27 mouse cellular contexts compared by ENCODE assay signal in the genomic region with DNA sequence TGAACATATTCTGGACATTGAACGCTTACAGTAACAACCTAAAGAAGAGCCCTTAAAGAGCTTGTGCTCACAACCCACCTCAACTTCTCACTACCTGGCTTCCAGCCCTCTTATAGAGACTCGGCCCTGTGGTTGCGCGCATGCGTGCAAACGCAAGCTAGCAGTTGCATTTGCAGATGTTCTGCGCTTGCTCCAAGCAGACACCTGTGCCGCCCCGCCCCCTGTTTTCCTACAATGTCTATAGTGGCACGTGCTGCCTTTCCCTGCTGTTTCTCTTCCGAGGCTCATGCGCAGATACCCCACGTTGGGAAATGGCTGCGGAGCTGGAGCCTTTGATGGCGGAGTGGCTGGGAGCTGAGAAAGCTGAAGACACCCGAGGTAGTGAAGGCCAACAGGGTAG. TPM values are rescaled to one million over a fixed set of nuclear protein-coding genes. Genes with fewer than 3 reads are reported as not detected.
"Had no signal": no experiment of that assay in that cellular context is flagged by ENCODE, and none has a peak within 500 bp of the region (broad histone marks: within the 10 kb centered on the region; RNA-seq: fewer than 3 reads in every experiment).

A gene (plus strand): TSS at position 288 of the 400 bp plus-strand sequence.

- ATAC-seq: liver, postnatal 0 days; midbrain, embryonic 15.5 days had no signal

- H3K9me3 ChIP-seq: kidney, embryonic 15.5 days; limb, embryonic 12.5 days; limb, embryonic 15.5 days; midbrain, embryonic 15.5 days; neural tube, embryonic 12.5 days; neural tube, embryonic 15.5 days had no signal

- H3K9ac ChIP-seq: kidney, embryonic 15.5 days; limb, embryonic 12.5 days; limb, embryonic 15.5 days; liver, embryonic 14.5 days; liver, postnatal 0 days; lung, embryonic 14.5 days; midbrain, embryonic 15.5 days; neural tube, embryonic 12.5 days; neural tube, embryonic 15.5 days had no signal

- H3K4me1 ChIP-seq: kidney, embryonic 15.5 days; limb, embryonic 12.5 days; limb, embryonic 15.5 days; midbrain, embryonic 15.5 days; neural tube, embryonic 12.5 days; neural tube, embryonic 15.5 days had no signal

- H3K4me3 ChIP-seq: kidney, embryonic 15.5 days; left cerebral cortex, adult 2 months; limb, embryonic 12.5 days; limb, embryonic 15.5 days; midbrain, embryonic 15.5 days; neural tube, embryonic 12.5 days; neural tube, embryonic 15.5 days had no signal

- H3K4me2 ChIP-seq: kidney, embryonic 15.5 days; limb, embryonic 12.5 days; limb, embryonic 15.5 days; liver, embryonic 11.5 days; lung, embryonic 14.5 days; midbrain, embryonic 11.5 days; midbrain, embryonic 15.5 days; neural tube, embryonic 12.5 days; neural tube, embryonic 15.5 days had no signal

- H3K27ac ChIP-seq: kidney, embryonic 15.5 days; left cerebral cortex, adult 2 months; limb, embryonic 12.5 days; limb, embryonic 15.5 days; liver, embryonic 14.5 days; midbrain, embryonic 15.5 days; neural tube, embryonic 12.5 days; neural tube, embryonic 15.5 days; stomach, postnatal 0 days had no signal

- DNase-seq: kidney, adult 8-10 months; kidney, postnatal 10 days; kidney, postnatal 36 days; layer of hippocampus, postnatal 36 days; left cerebral cortex, postnatal 4 days; liver, postnatal 0 days; lung, embryonic 14.5 days; lung, postnatal 10 days; lung, postnatal 4 days; right cerebral cortex, adult 18-20 months; right cerebral cortex, postnatal 14 days; right cerebral cortex, postnatal 4 days; thymus, adult 2 months; thymus, postnatal 14 days; thymus, postnatal 4 days had no signal

- H3K27me3 ChIP-seq: kidney, embryonic 15.5 days; limb, embryonic 12.5 days; limb, embryonic 15.5 days; midbrain, embryonic 15.5 days; neural tube, embryonic 12.5 days; neural tube, embryonic 15.5 days had no signal

RNA-seq across cellular contexts. Expression of the gene that starts here (rescaled TPM):
- polyA plus RNA-seq: kidney, embryonic 15.5 days; limb, embryonic 12.5 days; limb, embryonic 15.5 days; liver, embryonic 11.5 days; liver, embryonic 14.5 days; liver, postnatal 0 days; lung, embryonic 14.5 days; midbrain, embryonic 11.5 days; midbrain, embryonic 15.5 days; neural tube, embryonic 12.5 days; stomach, embryonic 14.5 days; stomach, postnatal 0 days; thymus, adult 2 months had no signal
